In genomic region chr5:89777411-89777810, GRCm38 (mm10) we compare ENCODE assay signal across 26 mouse cellular contexts.
"Had no signal": no experiment of that assay in that cellular context is flagged by ENCODE, and none has a peak within 500 bp of the region (broad histone marks: within the 10 kb centered on the region; RNA-seq: fewer than 3 reads in every experiment).

No protein-coding gene starts in this region.

- H3K9me3 ChIP-seq: heart, embryonic 10.5 days; heart, embryonic 12.5 days; hindbrain, embryonic 13.5 days; hindbrain, embryonic 15.5 days; kidney, embryonic 15.5 days; limb, embryonic 13.5 days; limb, embryonic 15.5 days; liver, embryonic 12.5 days had no signal

- H3K4me3 ChIP-seq: gastrocnemius, adult 2 months; heart, embryonic 10.5 days; heart, embryonic 12.5 days; hindbrain, embryonic 13.5 days; hindbrain, embryonic 15.5 days; kidney, embryonic 15.5 days; limb, embryonic 13.5 days; limb, embryonic 15.5 days; liver, embryonic 12.5 days had no signal

- H3K27ac ChIP-seq: gastrocnemius, adult 2 months; heart, embryonic 10.5 days; hindbrain, embryonic 13.5 days; hindbrain, embryonic 15.5 days; hindbrain, postnatal 0 days; kidney, embryonic 15.5 days; kidney, postnatal 0 days; limb, embryonic 13.5 days; limb, embryonic 15.5 days; liver, embryonic 12.5 days; liver, embryonic 14.5 days had no signal

- H3K9ac ChIP-seq: heart, embryonic 12.5 days; hindbrain, embryonic 13.5 days; hindbrain, embryonic 15.5 days; kidney, embryonic 15.5 days; limb, embryonic 13.5 days; limb, embryonic 15.5 days; liver, embryonic 12.5 days; liver, embryonic 14.5 days had no signal

- H3K36me3 ChIP-seq: heart, embryonic 10.5 days; heart, embryonic 12.5 days; hindbrain, embryonic 13.5 days; hindbrain, embryonic 15.5 days; kidney, embryonic 15.5 days; limb, embryonic 13.5 days; limb, embryonic 15.5 days; liver, embryonic 12.5 days had no signal

- H3K4me2 ChIP-seq: heart, embryonic 12.5 days; hindbrain, embryonic 13.5 days; hindbrain, embryonic 15.5 days; kidney, embryonic 15.5 days; limb, embryonic 13.5 days; limb, embryonic 15.5 days; liver, embryonic 12.5 days had no signal

- H3K27me3 ChIP-seq: heart, embryonic 12.5 days; hindbrain, embryonic 13.5 days; hindbrain, embryonic 15.5 days; kidney, embryonic 15.5 days; limb, embryonic 13.5 days; limb, embryonic 15.5 days; liver, embryonic 12.5 days had no signal

- ATAC-seq: hindbrain, postnatal 0 days; intestine, embryonic 16.5 days; liver, embryonic 12.5 days had no signal

- H3K4me1 ChIP-seq: heart, embryonic 10.5 days; heart, embryonic 12.5 days; hindbrain, embryonic 13.5 days; hindbrain, embryonic 15.5 days; kidney, embryonic 15.5 days; limb, embryonic 15.5 days; liver, embryonic 12.5 days had no signal

- DNase-seq: gastrocnemius, adult 2 months; gastrocnemius, postnatal 10 days; gastrocnemius, postnatal 25 days; heart, adult 18-20 months; heart, postnatal 10 days; heart, postnatal 4 days; kidney, adult 11 months; kidney, adult 2 months; kidney, adult 9 months; kidney, postnatal 14 days; kidney, postnatal 36 days; layer of hippocampus, adult 9-11 months; layer of hippocampus, postnatal 36 days; left cerebral cortex, postnatal 4 days had no signal
